Mouse (Mus musculus): ENCODE results near the gene Runx1. TPM values are rescaled to one million over a fixed set of nuclear protein-coding genes. Genes with fewer than 3 reads are reported as not detected.
A peak's percentile ranks its signal among the peaks of the same experiment; 100 is the strongest.

Runx1 gene
- total RNA-seq, 2 experiments from 2014 or later, result 0.95 to 1.4 TPM

DNA sequence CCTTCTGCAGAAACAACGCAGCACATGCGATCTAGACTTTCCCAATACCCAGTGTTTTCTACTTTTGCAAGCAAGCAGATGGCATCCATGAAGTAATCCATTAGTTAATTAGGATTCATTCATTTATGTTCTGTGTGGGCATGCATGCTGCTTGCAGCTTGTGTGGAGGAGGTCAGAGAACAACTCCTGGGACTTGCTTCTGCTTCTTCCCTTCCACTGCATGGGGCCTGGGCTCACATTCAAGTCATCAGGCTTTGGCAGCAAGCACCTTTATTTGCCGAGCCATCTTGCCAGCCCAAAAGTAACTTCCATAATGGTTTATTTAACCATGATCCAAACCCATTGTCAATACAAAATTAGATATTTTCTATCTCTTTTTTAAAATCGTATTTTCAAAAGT is 118.2 kb downstream of the Runx1 start:
- TF ChIP-seq CTCF (conservative IDR thresholded peaks at IDR 0.05), result no peak
- DNase-seq (ENCODE audit: low spot score in 2 of 2), result peak; percentile 62 to 84
- Histone ChIP-seq H3K4me3 (no peak overlapping the region), H3K27ac (no peak overlapping the region)

- no peak overlapping the region for H3K4me3 ChIP-seq
- TF ChIP-seq CTCF (conservative IDR thresholded peaks at IDR 0.05), result no peak
- H3K27ac ChIP-seq, result no peak overlapping the region
- DNase-seq (ENCODE audit: low spot score in 2 of 2), result no peak
Observed at GRCm38 (mm10) chr16:92707146-92707545, 118.8 kb downstream of the Runx1 start.

DNA sequence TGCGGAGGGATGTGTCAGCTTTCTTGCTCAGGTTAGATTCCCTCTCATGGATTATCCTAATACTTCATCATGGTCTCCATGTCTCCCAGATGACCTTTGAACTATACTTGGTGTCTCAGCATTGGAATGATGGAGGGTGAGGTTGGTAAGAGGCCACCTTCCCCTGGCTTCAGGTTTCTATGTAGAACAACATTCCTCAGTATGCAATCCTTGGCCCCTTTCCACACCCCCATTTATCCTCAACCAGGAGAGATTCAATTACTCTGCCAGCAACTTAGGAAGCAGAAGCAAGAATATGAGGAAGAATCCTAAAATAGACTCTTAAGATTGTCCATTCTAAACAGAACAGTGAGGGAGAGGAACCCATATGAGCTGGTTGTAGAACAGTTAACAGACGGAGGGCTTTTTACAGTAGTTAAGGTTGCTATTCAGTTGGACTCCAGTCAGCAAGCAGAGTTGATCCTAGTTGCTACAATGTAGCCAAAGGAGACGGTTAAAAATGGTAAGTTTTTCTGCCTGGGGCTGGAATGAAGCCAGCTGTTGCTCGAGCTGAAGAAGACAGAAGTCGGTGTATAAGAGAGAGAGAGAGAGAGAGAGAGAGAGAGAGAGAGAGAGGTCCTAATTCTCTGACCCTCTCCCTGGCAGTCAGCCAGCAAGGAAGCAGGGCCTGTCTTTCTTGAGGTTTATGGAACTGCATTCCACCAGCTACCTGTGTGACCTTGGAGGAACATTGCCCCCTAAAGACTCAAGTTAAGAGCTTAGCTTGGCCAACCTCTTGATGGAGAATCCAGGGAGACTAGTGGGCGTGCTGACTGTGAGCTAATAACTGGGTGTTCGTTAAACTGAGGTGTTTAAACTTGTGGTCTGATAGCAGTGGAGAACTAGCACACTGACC is 120.1 kb downstream of the Runx1 start:
- DNase-seq (ENCODE audit: low spot score in 2 of 2), result no peak
- no peak overlapping the region for H3K4me3 ChIP-seq
- no peak overlapping the region for H3K27ac ChIP-seq
- no peak for TF ChIP-seq CTCF (conservative IDR thresholded peaks at IDR 0.05)

DNA sequence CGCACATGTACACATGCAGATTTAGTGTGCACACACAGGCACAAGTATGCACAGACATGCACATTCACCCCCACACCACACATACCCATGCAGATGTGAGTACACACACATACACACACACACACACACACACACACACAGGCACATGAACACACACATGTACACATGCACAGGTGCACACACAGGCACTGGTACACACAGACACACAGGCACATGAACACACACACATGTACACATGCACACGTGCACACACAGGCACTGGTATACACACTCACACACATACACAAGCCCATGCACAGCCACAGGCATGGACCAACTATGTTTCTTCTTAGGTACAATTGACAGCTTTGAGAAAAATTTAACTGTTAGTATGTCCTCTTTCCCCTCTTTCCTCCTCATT is 122.1 kb downstream of the Runx1 start:
- no peak for TF ChIP-seq CTCF (conservative IDR thresholded peaks at IDR 0.05)
- Histone ChIP-seq H3K27ac (no peak overlapping the region), H3K4me3 (no peak overlapping the region)
- DNase-seq (ENCODE audit: low spot score in 2 of 2), result no peak

DNA sequence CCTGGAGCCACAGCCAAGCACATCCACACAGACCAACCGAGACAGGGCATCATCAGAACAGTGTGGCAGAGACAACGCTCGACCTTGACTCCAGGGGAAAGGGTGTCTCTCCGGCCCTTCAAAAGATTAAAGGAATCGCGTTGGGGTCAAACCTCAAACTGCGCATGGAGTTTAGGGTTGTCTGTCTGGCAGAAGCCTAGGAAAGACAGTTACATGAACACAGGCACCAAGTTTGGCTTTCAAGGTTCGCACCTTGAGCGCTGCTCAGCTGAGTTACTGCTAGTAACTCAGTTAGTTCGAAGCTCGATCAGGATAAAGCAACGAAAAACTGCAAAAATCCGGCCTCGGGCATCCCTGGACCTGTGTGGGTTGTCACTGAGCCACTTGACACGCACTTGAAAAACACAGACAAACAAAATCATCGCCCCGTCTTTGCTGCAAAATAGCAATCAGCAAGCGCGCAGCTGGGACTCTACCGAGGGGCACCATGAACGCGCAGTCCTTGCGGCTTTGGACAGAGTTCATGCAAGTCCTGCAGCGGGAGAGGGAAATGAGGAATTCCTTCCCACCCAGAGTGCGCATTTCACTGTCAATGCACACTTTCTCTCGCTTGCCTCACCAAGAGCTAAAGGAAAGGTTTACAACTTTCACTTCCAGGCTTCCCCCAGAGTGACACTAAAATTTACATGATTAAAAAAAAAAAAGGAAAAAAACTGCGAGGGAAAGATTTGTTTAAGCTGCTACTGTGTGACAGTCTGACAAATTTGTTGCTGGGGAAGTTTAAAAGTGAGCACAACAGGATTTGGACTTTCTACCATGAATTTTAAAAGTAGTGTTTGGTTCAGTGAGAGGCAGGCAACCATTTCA is 126.2 kb downstream of the Runx1 start:
- TF ChIP-seq CTCF (conservative IDR thresholded peaks at IDR 0.05), result no peak
- no peak overlapping the region for H3K4me3 ChIP-seq

DNA sequence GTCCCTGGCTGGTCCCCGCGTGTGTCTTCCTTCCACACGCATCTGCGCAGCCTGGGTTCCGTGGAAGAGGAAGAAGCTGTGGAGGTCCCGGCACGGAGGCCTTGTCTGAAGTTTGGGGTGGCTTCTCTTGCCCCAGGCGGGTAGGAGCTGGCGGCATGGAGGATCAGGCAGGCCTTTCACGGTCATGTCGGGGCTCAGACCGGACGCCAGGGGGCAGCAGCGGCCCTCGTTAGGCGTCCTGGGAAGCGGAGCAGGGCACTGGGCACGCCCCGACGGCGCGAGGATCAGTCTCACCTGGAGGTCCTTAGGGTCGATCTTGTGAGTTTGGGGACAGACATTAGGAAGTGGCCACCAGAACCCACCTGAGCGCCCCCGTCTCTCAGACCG is 127.3 kb downstream of the Runx1 start:
- peak; percentile 98 for TF ChIP-seq CTCF (conservative IDR thresholded peaks at IDR 0.05)
- Histone ChIP-seq H3K27ac (no peak overlapping the region), H3K4me3 (peak overlapping the region; percentile 42)
- DNase-seq (ENCODE audit: low spot score in 2 of 2), result peak; percentile 68 to 85

More for the DNA sequence above, 126.2 kb downstream of the Runx1 start:
- DNase-seq (ENCODE audit: low spot score in 2 of 2), result no peak
- no peak overlapping the region for H3K27ac ChIP-seq

GRCm38 (mm10) chr16:92697737-92698611 is 128.0 kb downstream of the Runx1 start:
- DNase-seq (ENCODE audit: low spot score in 2 of 2), result no peak
- peak overlapping the region; percentile 42 for H3K4me3 ChIP-seq
- TF ChIP-seq CTCF (conservative IDR thresholded peaks at IDR 0.05), result no peak
- no peak overlapping the region; the same call in 1 of the 2 replicates for H3K27ac ChIP-seq

DNA sequence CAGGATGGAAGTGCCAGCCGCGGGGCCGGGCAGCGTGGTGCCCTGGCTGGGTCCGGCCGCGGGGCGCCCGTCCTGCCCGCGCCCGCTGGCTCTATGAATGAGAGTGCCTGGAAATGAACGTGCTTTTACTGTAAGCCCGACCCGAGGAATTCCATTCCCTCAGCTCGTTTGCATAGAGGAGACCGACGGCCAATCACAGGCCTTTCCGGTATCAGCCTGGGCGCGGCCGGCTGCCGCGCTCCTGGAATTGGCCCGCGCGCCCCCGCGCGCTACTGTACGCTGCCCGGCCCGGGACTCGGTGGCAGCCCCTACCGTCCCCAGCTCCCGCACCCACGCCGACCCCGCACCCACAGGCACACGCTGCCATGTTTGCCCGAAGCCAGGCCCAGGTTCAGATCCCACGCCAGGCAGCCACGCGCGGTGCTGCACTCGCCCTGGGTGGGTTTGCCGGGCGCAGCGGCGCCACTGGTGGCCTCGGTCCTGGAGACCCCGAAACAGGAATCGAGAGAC is 128.7 kb downstream of the Runx1 start:
- TF ChIP-seq CTCF (conservative IDR thresholded peaks at IDR 0.05), result no peak
- Histone ChIP-seq H3K27ac (no peak overlapping the region; the same call in 1 of the 2 replicates), H3K4me3 (peak overlapping the region; percentile 42; the same call in 1 of the 2 replicates)
- DNase-seq (ENCODE audit: low spot score in 2 of 2), result no peak

DNA sequence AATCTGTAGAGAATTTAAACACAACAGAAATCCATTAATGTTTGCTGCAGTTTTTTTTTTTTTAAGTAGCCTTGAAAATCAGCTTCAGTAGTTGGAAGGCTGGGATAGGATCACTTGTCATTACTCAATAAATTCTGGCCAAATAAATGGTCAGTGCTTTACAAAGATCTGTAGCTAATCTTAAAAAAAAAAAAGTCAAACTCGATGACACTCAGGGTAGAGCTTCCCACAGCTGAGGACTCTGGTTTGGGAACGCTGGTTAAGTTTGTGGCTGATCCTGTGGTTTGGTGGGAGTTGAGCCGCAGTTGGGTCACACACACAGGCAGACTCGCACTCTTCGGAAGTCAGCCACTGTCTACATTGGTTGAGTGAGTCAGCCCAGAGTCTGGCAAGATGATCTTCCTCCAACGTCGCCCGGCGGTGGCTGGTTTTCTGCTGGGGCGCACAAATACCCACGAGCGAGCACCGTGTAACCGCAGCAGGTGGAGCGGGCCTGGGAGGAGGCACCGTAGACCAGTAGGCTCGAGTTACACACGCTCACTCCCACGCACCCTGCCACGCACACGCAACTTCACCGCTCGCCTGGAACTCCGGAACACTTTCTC is 129.4 kb downstream of the Runx1 start:
- no peak overlapping the region for H3K27ac ChIP-seq
- TF ChIP-seq CTCF (conservative IDR thresholded peaks at IDR 0.05), result no peak
- no peak for DNase-seq (ENCODE audit: low spot score in 2 of 2)
- peak overlapping the region; percentile 42; the same call in 1 of the 2 replicates for H3K4me3 ChIP-seq

GRCm38 (mm10) chr16:92695981-92696380 is 130.0 kb downstream of the Runx1 start:
- no peak for DNase-seq (ENCODE audit: low spot score in 2 of 2)
- Histone ChIP-seq H3K4me3 (no peak overlapping the region), H3K27ac (no peak overlapping the region)
- TF ChIP-seq CTCF (conservative IDR thresholded peaks at IDR 0.05), result no peak

GRCm38 (mm10) chr16:92695200-92695921 is 130.6 kb downstream of the Runx1 start:
- no peak for DNase-seq (ENCODE audit: low spot score in 2 of 2)
- no peak overlapping the region for H3K27ac ChIP-seq
- peak overlapping the region; percentile 5 for H3K4me3 ChIP-seq
- TF ChIP-seq CTCF (conservative IDR thresholded peaks at IDR 0.05), result no peak
